In the genomic region with DNA sequence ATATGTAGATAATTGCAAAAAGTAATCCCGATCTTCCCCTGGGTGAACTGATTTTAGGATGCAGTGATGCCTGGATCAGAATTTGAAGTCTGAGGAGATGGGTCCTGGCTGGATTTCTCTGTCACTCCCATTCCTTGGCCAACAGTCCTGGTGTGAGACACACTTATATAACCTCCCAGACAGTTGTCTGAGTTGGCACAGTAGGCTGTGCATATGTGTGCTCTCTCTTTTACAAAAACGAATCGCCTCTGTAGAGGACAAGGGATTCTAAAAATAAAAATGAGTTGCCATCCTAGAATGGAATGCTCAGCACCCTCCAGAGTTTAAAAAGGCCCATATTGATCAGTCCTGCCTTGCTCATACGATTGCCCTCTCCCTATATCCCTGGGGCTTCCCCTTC, we compare ENCODE assay signal across 21 mouse cellular contexts. TPM values are rescaled to one million over a fixed set of nuclear protein-coding genes. Genes with fewer than 3 reads are reported as not detected.
A peak's percentile ranks its signal among the peaks of the same experiment; 100 is the strongest.
DNase-seq lines count a peak whose midpoint lies in the region; TF ChIP-seq lines count a peak whose summit lies in the region.
"Had no signal": no experiment of that assay in that cellular context is flagged by ENCODE, and none has a peak within 500 bp of the region (broad histone marks: within the 10 kb centered on the region; RNA-seq: fewer than 3 reads in every experiment).

No protein-coding gene starts in this region.

- intact Hi-C loops in left cerebral cortex, postnatal 36 days (cut with DNase I): no loop called here

- 18% methylated on average over 4 of the region's 4 CpGs for WGBS in cerebellum, adult 2 months

- no peak overlapping the region for H3K27ac ChIP-seq in cerebellum, adult 2 months (ENCODE audit: insufficient read depth, low read length)
- H3K27ac ChIP-seq: forebrain, embryonic 15.5 days; heart, embryonic 13.5 days; limb, embryonic 15.5 days; midbrain, embryonic 13.5 days had no signal

- H3K4me1 ChIP-seq in cerebellum, adult 2 months (ENCODE audit: control insufficient read depth, insufficient read depth, low read length): peaks cover 4% of the 10 kb centered on the region
- H3K4me1 ChIP-seq: forebrain, embryonic 15.5 days; heart, embryonic 13.5 days; limb, embryonic 15.5 days; midbrain, embryonic 13.5 days had no signal

- no peak for TF ChIP-seq CTCF in cerebellum, adult 2 months (IDR thresholded peaks at IDR 0.05; ENCODE audit: borderline replicate concordance, insufficient read depth, low read depth, low read length)

- no peak for TF ChIP-seq POLR2A in cerebellum, adult 2 months (IDR thresholded peaks at IDR 0.05; ENCODE audit: borderline replicate concordance, insufficient read depth, low read length)

- no peak overlapping the region for H3K4me3 ChIP-seq in cerebellum, adult 2 months (replicated peaks; ENCODE audit: insufficient read depth, low read depth, low read length)
- H3K4me3 ChIP-seq: forebrain, embryonic 15.5 days; heart, embryonic 13.5 days; limb, embryonic 15.5 days; midbrain, embryonic 13.5 days had no signal

- peak; percentile 44 for DNase-seq in layer of hippocampus, adult 9-11 months
- no peak for DNase-seq in layer of hippocampus, adult 9-10 months (ENCODE audit: low spot score)
- DNase-seq in cerebellum, adult 2 months: peak; percentile 49 to 80
- DNase-seq in cerebellum, postnatal 14 days: peak; percentile 8 to 41
- DNase-seq in left cerebral cortex, postnatal 36 days (ENCODE audit: low spot score in 2 of 2): peak; percentile 52 to 69
- DNase-seq in spleen, adult 18-20 months: no peak
- DNase-seq in T-cell, adult 2 months (ENCODE audit: low spot score): no peak
- DNase-seq: adrenal gland, postnatal 10 days; gastrocnemius, postnatal 25 days; heart, postnatal 4 days; kidney, adult 2 months; kidney, postnatal 4 days; lung, adult 18-20 months; lung, postnatal 4 days; thymus, adult 18-20 months had no signal

- no peaks in the 10 kb centered on the region for H3K27me3 ChIP-seq in cerebellum, adult 2 months (ENCODE audit: control insufficient read depth, insufficient read depth, low read length)
- H3K27me3 ChIP-seq: forebrain, embryonic 15.5 days; limb, embryonic 15.5 days had no signal

RNA-seq across cellular contexts. Expression of gene BC016579, which starts 5.7 kb away (rescaled TPM):
- polyA plus RNA-seq in cerebellum, adult 2 months (2012; rRNA removed): 0.36 and 0.47 TPM in 2 replicates
- under 1 TPM in 1 of 2 experiments, not detected in 1; 0.20 TPM for total RNA-seq in left cerebral cortex, postnatal 36 days (2021)
- total RNA-seq: gastrocnemius, postnatal 25 days; heart, postnatal 4 days; MEL had no signal
- polyA plus RNA-seq: heart, embryonic 13.5 days had no signal

RNA-seq across cellular contexts. Expression of gene Tmprss7, which starts 33.9 kb away (rescaled TPM):
- polyA plus RNA-seq in cerebellum, adult 2 months (2012; rRNA removed): 2.5 and 2.8 TPM in 2 replicates
- 1 to 10 TPM; 2.9 to 3.7 TPM for total RNA-seq in left cerebral cortex, postnatal 36 days (2021)
- total RNA-seq: gastrocnemius, postnatal 25 days; heart, postnatal 4 days had no signal
- polyA plus RNA-seq: CD4-positive, CD25-positive, alpha-beta regulatory T cell, adult 4 months; kidney, adult 2 months had no signal

RNA-seq across cellular contexts. Expression of gene Gcsam, which starts 49.4 kb away (rescaled TPM):
- not detected in 2 replicates for polyA plus RNA-seq in cerebellum, adult 2 months (2012; rRNA removed)
- total RNA-seq in left cerebral cortex, postnatal 36 days (2021): not detected
- total RNA-seq: MEL had no signal
- polyA plus RNA-seq: forebrain, embryonic 15.5 days; heart, embryonic 13.5 days; midbrain, embryonic 13.5 days had no signal

Comparison
In these comparisons a context has a peak if more than half of its experiments do, and no peak if none do; other contexts are left out.
1. DNase-seq: peak in layer of hippocampus, adult 9-11 months (single experiment), cerebellum, adult 2 months (2 of 2), cerebellum, postnatal 14 days (2 of 2) and left cerebral cortex, postnatal 36 days (2 of 2); none in layer of hippocampus, adult 9-10 months (single experiment), spleen, adult 18-20 months (0 of 2) and T-cell, adult 2 months (single experiment).